Mouse (Mus musculus) heart, postnatal 10 days (tissue): ENCODE results near the gene Jag2. TPM values are rescaled to one million over a fixed set of nuclear protein-coding genes. Genes with fewer than 3 reads are reported as not detected.

Experiments used
- DNase-seq, 2 experiments: peaks; one replicate each; pipeline ENCODE4 v3.0.0; 2021
- intact Hi-C: fragments of 180-260 bp; cut with DNase I; formaldehyde crosslinking; loops from one replicate; pipeline ENCODE4 v1.15.1; 2025
- total RNA-seq, 2 experiments: library from RNA; stranded (reverse); gene quantifications; 2 replicates each; pipeline ENCODE4 v1.2.3; 2021

Gene Jag2
- total RNA-seq, 2 experiments from 2014 or later, result 36.1 to 38.5 TPM

GRCm38 (mm10) chr12:112941776-112942713 lies 12.5 kb upstream of the Jag2 start, which contains the start of gene Nudt14:
Gene Nudt14, minus strand, starts transcription at chr12:112942124.
- intact Hi-C loops, result no loop called here
- peak; percentile 83 to 84 for DNase-seq

GRCm38 (mm10) chr12:112941156-112941775 lies 11.7 kb upstream of the Jag2 start:
- intact Hi-C loops, result no loop called here
- DNase-seq, result no peak

- intact Hi-C loops, result no loop called here
Observed at GRCm38 (mm10) chr12:112940710-112941109, 11.1 kb upstream of the Jag2 start.

GRCm38 (mm10) chr12:112940238-112940637 lies 10.7 kb upstream of the Jag2 start:
- intact Hi-C loops, result no loop called here
- DNase-seq, result no peak

More at GRCm38 (mm10) chr12:112940710-112941109, 11.1 kb upstream of the Jag2 start:
- DNase-seq, result no peak

- intact Hi-C loops, result no loop called here
- DNase-seq, result no peak
Observed at GRCm38 (mm10) chr12:112938873-112939565, 9.4 kb upstream of the Jag2 start.

- DNase-seq, result no peak
- intact Hi-C loops, result no loop called here
Observed at GRCm38 (mm10) chr12:112938366-112938765, 8.8 kb upstream of the Jag2 start.

GRCm38 (mm10) chr12:112937906-112938305 lies 8.3 kb upstream of the Jag2 start:
- DNase-seq, result no peak
- intact Hi-C loops, result no loop called here

- intact Hi-C loops, result no loop called here
- DNase-seq, result no peak
Observed at GRCm38 (mm10) chr12:112932647-112933046, 3.1 kb upstream of the Jag2 start.

GRCm38 (mm10) chr12:112928401-112929241 lies 955 bp downstream of the Jag2 start:
- DNase-seq, result peak in 1 of 2 experiments; percentile 38
- intact Hi-C loops, result loop anchor here (2.0 kb wide), 1 partner anchor 54 kb away; no protein-coding TSS in a partner anchor

- DNase-seq, result no peak
- intact Hi-C loops, result no loop called here
Observed at GRCm38 (mm10) chr12:112927265-112927664, 2.3 kb downstream of the Jag2 start.

GRCm38 (mm10) chr12:112925950-112926349 lies 3.6 kb downstream of the Jag2 start:
- intact Hi-C loops, result no loop called here
- no peak for DNase-seq

- intact Hi-C loops, result no loop called here
- DNase-seq, result no peak
Observed at GRCm38 (mm10) chr12:112922541-112922940, 7.0 kb downstream of the Jag2 start.

GRCm38 (mm10) chr12:112921518-112921917 lies 8.1 kb downstream of the Jag2 start:
- intact Hi-C loops, result no loop called here
- DNase-seq, result no peak

GRCm38 (mm10) chr12:112917906-112918305 lies 11.7 kb downstream of the Jag2 start:
- DNase-seq, result no peak
- intact Hi-C loops, result loop anchor here (5.0 kb wide), 1 partner anchor 41 kb away; no protein-coding TSS in a partner anchor

GRCm38 (mm10) chr12:112917486-112917885 lies 12.1 kb downstream of the Jag2 start:
- no peak for DNase-seq

GRCm38 (mm10) chr12:112916698-112917400 lies 12.7 kb downstream of the Jag2 start:
- DNase-seq, result peak; percentile 74 to 77
- intact Hi-C loops, result loop anchor here (5.0 kb wide), 1 partner anchor 40 kb away; no protein-coding TSS in a partner anchor

More at GRCm38 (mm10) chr12:112917486-112917885, 12.1 kb downstream of the Jag2 start:
- intact Hi-C loops, result loop anchor here (5.0 kb wide), 1 partner anchor 40 kb away; no protein-coding TSS in a partner anchor

GRCm38 (mm10) chr12:112915587-112915986 lies 14.0 kb downstream of the Jag2 start:
- intact Hi-C loops, result loop anchor here (5.0 kb wide), 1 partner anchor 38 kb away; no protein-coding TSS in a partner anchor
- no peak for DNase-seq

GRCm38 (mm10) chr12:112914527-112914926 lies 15.0 kb downstream of the Jag2 start:
- intact Hi-C loops, result no loop called here
- peak in 1 of 2 experiments; percentile 50 for DNase-seq
